Mouse (Mus musculus): ENCODE measurements around the gene Hist1h2ad. TPM values are rescaled to one million over a fixed set of nuclear protein-coding genes. Genes with fewer than 3 reads are reported as not detected.
"Not testable (repeated sequence)": the region's sequence is repeated elsewhere in the genome, so short reads cannot be mapped to it uniquely, and the experiment has no call there.

Hist1h2ad gene
- polyA plus RNA-seq, 1 experiment from 2014 or later: 0.84 TPM

DNA sequence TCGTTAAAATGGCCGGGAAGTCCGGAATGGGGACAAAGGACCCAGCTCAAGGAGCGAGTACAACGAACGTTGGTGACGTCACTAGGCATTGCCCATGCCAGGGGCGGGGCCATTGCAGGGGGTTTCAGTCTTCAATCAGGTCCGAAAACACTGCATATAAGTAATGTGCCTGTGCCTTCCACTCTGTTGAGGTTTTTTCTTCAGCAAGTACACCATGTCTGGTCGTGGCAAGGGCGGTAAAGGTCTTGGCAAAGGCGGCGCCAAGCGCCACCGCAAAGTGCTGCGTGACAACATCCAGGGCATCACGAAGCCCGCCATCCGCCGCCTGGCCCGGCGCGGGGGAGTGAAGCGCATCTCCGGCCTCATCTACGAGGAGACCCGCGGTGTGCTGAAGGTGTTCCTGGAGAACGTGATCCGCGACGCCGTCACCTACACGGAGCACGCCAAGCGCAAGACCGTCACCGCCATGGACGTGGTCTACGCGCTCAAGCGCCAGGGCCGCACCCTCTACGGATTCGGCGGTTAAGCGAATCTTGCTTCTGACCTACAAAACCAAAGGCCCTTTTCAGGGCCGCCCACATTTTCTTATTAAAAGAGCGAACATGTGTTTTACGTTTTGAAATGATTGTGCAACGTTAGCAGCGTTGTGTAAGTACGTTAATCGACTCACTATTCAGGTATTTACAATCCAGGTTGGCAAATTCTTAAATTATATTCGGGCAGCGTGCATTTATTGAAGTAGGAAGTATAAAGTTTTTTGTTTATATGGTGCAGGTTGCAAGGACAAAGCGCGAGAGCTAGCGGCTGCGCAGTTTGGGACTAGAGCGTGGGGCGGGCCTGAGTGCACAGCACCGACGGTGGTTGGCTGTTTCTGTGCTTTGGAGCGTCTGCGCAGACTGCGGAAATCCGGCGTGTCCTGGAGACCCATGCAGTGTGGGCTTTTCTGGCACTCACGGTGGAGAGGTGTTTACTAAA is 43.0 kb upstream of the Hist1h2ad start, which contains the start of gene Hist1h4h:
Gene Hist1h4h, plus strand, starts transcription at position 150 of the 975 bp plus-strand sequence.
- Histone ChIP-seq H3K27me3 (replicated peaks; ENCODE audit: control insufficient read depth, insufficient read depth, low read length) (no peaks in the 10 kb centered on the region), H3K4me2 (peak within 1 kb of the TSS; percentile 88), H3K9ac (ENCODE audit: low read depth, low read length) (peak within 1 kb of the TSS; percentile 94), H3K4me1 (replicated peaks; ENCODE audit: control insufficient read depth, insufficient read depth, low read length) (peaks cover 15% of the 10 kb centered on the region), H3K36me3 (ENCODE audit: control insufficient read depth, insufficient read depth, low read length) (no peaks in the 10 kb centered on the region), H3K27ac (ENCODE audit: low read depth, low read length) (peak within 1 kb of the TSS; percentile 100), H3K9me3 (ENCODE audit: control insufficient read depth, low read length) (no peaks in the 10 kb centered on the region), H3K4me3 (ENCODE audit: low read depth, low read length) (peak within 1 kb of the TSS; percentile 65)
- DNase-seq (ENCODE audit: low spot score) (peak; percentile 96), ATAC-seq (replicated peaks; ENCODE audit: low FRiP score) (peak; percentile 67)
- WGBS: under 1% methylated on average over 54 of the region's 70 CpGs

DNA sequence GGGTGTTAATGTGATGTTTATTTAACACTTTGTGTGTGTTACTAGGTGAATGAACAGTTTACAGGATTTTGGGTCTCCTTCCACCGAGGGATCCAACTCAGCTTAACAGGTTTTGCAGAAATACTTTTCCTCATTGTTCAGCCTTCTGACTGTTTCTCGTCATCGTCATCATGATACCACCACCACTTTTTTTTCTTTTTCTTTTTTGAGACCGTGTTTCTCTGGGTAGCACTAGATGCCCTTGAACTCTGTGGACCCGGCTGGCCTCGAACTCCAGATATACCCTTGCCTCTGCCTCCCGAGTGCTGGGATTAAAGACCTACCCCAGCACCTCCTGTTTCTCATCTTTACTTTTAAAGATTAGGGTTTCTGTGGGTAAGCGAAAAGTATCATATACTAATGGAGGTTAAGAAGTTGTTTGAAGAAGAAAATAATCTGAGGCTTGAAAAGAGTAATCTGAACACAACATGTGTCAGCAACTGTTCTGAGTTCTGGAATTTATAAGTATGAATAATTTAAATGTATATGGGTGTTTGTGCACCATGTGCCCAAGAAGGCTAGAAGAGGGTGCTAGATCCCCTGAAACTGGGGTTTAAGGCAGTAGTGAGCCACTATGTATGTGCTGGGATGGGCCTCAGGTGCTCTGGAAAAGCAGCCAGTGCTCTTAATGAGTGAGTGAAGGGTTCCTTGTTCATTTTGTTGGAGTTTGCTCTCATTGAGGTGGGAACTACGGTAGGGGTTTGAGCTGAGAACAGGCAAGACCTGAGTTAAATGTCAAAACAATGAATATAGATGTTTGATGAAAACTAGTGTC is 41.7 kb upstream of the Hist1h2ad start:
- H3K36me3 ChIP-seq (ENCODE audit: control insufficient read depth, insufficient read depth, low read length): no peaks in the 10 kb centered on the region
- WGBS: 21% methylated on average over 9 of the region's 9 CpGs

DNA sequence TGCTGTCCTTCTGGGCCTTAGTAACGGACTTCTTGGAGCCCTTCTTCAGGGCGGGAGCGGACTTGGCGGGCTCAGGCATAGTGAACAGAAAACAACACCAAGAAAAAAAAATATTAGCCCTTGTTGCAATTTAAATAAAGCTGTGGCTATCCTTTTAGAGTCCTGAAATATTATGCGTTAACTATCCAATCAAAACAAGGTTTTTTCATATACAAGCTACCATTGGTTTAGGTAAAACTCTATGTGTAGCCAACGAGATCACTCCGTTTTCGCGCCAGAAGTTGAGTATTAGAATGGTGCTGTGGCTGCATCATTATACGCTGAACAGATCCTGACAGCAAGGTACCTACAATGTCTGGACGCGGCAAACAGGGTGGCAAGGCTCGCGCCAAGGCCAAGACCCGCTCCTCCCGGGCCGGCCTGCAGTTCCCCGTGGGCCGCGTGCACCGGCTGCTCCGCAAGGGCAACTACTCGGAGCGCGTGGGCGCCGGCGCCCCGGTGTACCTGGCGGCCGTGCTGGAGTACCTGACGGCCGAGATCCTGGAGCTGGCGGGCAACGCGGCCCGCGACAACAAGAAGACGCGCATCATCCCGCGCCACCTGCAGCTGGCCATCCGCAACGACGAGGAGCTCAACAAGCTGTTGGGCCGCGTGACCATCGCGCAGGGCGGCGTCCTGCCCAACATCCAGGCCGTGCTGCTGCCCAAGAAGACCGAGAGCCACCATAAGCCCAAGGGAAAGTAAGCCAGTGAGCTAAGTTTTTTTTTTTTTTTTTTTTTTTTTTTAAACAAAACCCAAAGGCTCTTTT is 40.4 kb upstream of the Hist1h2ad start, which contains the start of gene Hist1h2af:
Gene Hist1h2af, plus strand, starts transcription at position 347 of the 808 bp plus-strand sequence.
- peak within 1 kb of the TSS; percentile 100 for H3K27ac ChIP-seq (ENCODE audit: low read depth, low read length)

More for the DNA sequence above, 41.7 kb upstream of the Hist1h2ad start:
- H3K4me3 ChIP-seq (ENCODE audit: low read depth, low read length): peak overlapping the region; percentile 65
- peaks cover 16% of the 10 kb centered on the region for H3K4me1 ChIP-seq (replicated peaks; ENCODE audit: control insufficient read depth, insufficient read depth, low read length)
- DNase-seq (ENCODE audit: low spot score) (no peak), ATAC-seq (replicated peaks; ENCODE audit: low FRiP score) (no peak)
- H3K27ac ChIP-seq (ENCODE audit: low read depth, low read length): peak overlapping the region; percentile 100
- H3K27me3 ChIP-seq (replicated peaks; ENCODE audit: control insufficient read depth, insufficient read depth, low read length): no peaks in the 10 kb centered on the region
- no peaks in the 10 kb centered on the region for H3K9me3 ChIP-seq (ENCODE audit: control insufficient read depth, low read length)
- peak overlapping the region; percentile 88 for H3K4me2 ChIP-seq
- peak overlapping the region; percentile 94 for H3K9ac ChIP-seq (ENCODE audit: low read depth, low read length)

DNA sequence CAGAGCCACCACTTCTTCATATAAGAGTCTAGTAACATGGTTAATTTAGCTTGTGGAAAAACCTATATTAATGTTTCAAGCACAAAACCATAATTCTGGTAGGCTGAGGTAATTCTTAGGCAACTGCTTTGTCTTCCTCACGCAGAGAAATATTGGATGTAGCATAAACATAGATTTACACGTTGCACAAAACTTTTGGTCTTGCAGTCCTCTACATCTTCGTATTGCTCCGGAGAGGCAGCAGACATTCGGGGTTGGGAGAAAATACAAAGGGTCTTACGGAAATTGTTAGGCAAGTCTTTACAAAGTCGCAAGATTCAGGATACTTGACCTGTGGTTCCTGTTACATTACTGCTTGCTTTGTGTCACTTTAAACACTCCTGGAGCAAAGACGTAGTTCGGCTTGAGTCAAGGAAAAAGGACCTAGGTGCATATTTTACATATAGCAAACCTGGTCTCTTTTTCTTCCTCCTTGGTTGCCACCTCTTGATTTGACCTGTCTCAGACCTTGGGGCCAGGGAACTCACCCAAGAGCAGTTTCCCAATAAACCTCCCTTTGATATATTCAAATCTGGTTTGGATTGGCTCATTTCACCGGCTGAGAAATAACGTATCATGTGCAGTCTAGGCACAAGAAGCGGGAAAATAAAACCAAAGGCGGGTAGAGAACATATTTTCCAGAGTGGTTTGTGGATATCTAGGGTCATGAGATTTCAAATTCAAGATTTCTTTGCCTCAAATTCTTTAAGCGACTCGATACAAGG is 39.6 kb upstream of the Hist1h2ad start:
- Histone ChIP-seq H3K27ac (ENCODE audit: low read depth, low read length) (peak overlapping the region; percentile 100), H3K9me3 (ENCODE audit: control insufficient read depth, low read length) (no peaks in the 10 kb centered on the region), H3K4me1 (replicated peaks; ENCODE audit: control insufficient read depth, insufficient read depth, low read length) (peaks cover 14% of the 10 kb centered on the region), H3K36me3 (ENCODE audit: control insufficient read depth, insufficient read depth, low read length) (no peaks in the 10 kb centered on the region), H3K9ac (ENCODE audit: low read depth, low read length) (peak overlapping the region; percentile 94), H3K4me3 (ENCODE audit: low read depth, low read length) (peak overlapping the region; percentile 65), H3K4me2 (peak overlapping the region; percentile 88), H3K27me3 (replicated peaks; ENCODE audit: control insufficient read depth, insufficient read depth, low read length) (no peaks in the 10 kb centered on the region)
- DNase-seq (ENCODE audit: low spot score): no peak
- ATAC-seq (replicated peaks; ENCODE audit: low FRiP score): peak; percentile 26; the same call in 1 of the 2 replicates
- WGBS: under 1% methylated on average over 15 of the region's 15 CpGs

More for the DNA sequence above, 40.4 kb upstream of the Hist1h2ad start, which contains the start of gene Hist1h2af:
- H3K9me3 ChIP-seq (ENCODE audit: control insufficient read depth, low read length); H3K27me3 ChIP-seq (replicated peaks; ENCODE audit: control insufficient read depth, insufficient read depth, low read length); H3K36me3 ChIP-seq (ENCODE audit: control insufficient read depth, insufficient read depth, low read length); DNase-seq (ENCODE audit: low spot score): not testable (repeated sequence)
- Histone ChIP-seq H3K4me2 (peak within 1 kb of the TSS; percentile 88), H3K4me1 (replicated peaks; ENCODE audit: control insufficient read depth, insufficient read depth, low read length) (peaks cover 17% of the 10 kb centered on the region), H3K9ac (ENCODE audit: low read depth, low read length) (peak within 1 kb of the TSS; percentile 94), H3K4me3 (ENCODE audit: low read depth, low read length) (peak within 1 kb of the TSS; percentile 65)
- under 1% methylated on average over 21 of the region's 53 CpGs for WGBS
- ATAC-seq (replicated peaks; ENCODE audit: low FRiP score): peak; percentile 54

DNA sequence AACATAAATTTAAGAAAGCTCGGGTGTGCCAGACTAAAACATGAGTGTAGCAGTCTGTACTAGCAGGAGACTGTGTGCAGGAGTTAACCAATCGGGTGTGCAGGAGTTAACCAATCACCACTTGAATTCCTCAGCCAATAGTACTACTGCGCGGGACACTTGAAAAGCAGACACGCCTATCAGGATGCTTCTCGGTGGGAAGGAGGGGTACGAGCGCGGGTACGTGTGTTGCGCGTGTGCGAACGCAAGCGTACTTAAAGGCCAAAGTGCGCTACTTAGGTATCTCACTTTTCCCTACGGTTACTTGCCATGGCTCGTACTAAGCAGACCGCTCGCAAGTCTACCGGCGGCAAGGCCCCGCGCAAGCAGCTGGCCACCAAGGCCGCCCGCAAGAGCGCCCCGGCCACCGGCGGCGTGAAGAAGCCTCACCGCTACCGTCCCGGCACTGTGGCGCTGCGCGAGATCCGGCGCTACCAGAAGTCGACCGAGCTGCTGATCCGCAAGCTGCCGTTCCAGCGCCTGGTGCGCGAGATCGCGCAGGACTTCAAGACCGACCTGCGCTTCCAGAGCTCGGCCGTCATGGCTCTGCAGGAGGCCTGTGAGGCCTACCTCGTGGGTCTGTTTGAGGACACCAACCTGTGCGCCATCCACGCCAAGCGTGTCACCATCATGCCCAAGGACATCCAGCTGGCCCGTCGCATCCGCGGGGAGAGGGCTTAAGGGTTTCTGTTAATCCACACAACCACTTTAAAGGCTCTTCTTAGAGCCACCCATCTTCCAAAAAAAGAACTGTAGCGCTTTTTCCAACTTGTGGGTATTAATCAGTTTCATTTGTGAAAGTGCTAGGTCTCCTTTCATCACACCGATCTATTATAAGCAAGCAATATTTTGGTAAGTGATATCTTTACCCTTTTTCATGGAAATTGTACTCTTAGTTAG is 38.8 kb upstream of the Hist1h2ad start, which contains the start of gene Hist1h3g:
Gene Hist1h3g, plus strand, starts transcription at position 286 of the 939 bp plus-strand sequence.
- WGBS: under 1% methylated on average over 45 of the region's 62 CpGs
- H3K9me3 ChIP-seq (ENCODE audit: control insufficient read depth, low read length); H3K36me3 ChIP-seq (ENCODE audit: control insufficient read depth, insufficient read depth, low read length); H3K27me3 ChIP-seq (replicated peaks; ENCODE audit: control insufficient read depth, insufficient read depth, low read length): not testable (repeated sequence)
- H3K4me2 ChIP-seq: peak within 1 kb of the TSS; percentile 88
- DNase-seq (ENCODE audit: low spot score) (peak; percentile 90), ATAC-seq (replicated peaks; ENCODE audit: low FRiP score) (peak; percentile 84)
- peak within 1 kb of the TSS; percentile 94 for H3K9ac ChIP-seq (ENCODE audit: low read depth, low read length)
- peak within 1 kb of the TSS; percentile 100 for H3K27ac ChIP-seq (ENCODE audit: low read depth, low read length)
- peaks cover 15% of the 10 kb centered on the region for H3K4me1 ChIP-seq (replicated peaks; ENCODE audit: control insufficient read depth, insufficient read depth, low read length)
- peak within 1 kb of the TSS; percentile 65 for H3K4me3 ChIP-seq (ENCODE audit: low read depth, low read length)

DNA sequence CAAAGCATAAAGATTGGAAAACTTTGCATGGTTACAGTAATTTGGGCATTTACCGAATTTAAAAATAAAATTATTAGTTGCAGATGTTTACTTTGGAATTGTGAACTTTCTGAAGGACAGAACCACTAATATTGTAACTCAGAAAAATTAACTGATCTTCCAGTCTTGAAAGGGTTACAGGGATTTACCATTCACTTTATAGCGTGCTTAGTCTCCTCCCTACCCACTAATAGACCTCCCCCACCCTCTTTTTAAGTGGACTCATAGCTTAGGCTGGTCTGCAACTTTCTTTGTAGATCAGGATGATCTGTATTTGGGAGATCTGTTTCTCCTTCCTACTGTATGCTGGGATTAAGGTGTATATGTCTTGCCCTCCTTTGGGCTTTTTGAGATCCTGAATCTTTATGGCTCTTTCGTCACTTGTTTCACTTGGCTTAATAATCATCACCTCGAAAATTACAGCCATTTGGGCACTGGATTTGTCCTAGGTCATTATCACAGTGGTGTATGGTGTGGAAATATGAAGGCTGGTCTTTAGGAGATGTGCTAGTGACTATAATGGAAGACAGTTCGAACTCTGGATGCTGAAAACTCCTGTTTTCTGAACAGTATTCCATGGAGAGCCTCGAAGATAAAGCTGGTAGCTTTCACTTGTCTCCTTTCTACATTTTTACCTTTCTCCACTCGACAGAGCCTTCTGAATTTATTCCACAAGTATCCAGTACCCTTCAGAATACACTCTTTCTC is 37.9 kb upstream of the Hist1h2ad start:
- DNase-seq (ENCODE audit: low spot score) (no peak), ATAC-seq (replicated peaks; ENCODE audit: low FRiP score) (no peak)
- 21% methylated on average over 7 of the region's 7 CpGs for whole genome bisulfite sequencing
- Histone ChIP-seq H3K27ac (ENCODE audit: low read depth, low read length) (peak overlapping the region; percentile 100), H3K4me2 (peak overlapping the region; percentile 88), H3K27me3 (replicated peaks; ENCODE audit: control insufficient read depth, insufficient read depth, low read length) (no peaks in the 10 kb centered on the region), H3K4me1 (replicated peaks; ENCODE audit: control insufficient read depth, insufficient read depth, low read length) (peaks cover 20% of the 10 kb centered on the region), H3K9ac (ENCODE audit: low read depth, low read length) (peak overlapping the region; percentile 75), H3K4me3 (ENCODE audit: low read depth, low read length) (peak overlapping the region; percentile 65), H3K9me3 (ENCODE audit: control insufficient read depth, low read length) (no peaks in the 10 kb centered on the region), H3K36me3 (ENCODE audit: control insufficient read depth, insufficient read depth, low read length) (no peaks in the 10 kb centered on the region)

All from liver, embryonic 11.5 days (tissue).